Mouse (Mus musculus): ENCODE results near the gene Crot.

GRCm38 (mm10) chr5:9014774-9015173, 17.6 kb upstream of the Crot start:
- TF ChIP-seq CTCF (IDR thresholded peaks at IDR 0.05; ENCODE audit: extremely low read depth, insufficient read depth, low read length): no peak
- no peak for TF ChIP-seq POLR2A (IDR thresholded peaks at IDR 0.05; ENCODE audit: extremely low read depth, insufficient read depth, low read length)

Measured in cortical plate, adult 2 months (tissue).